Mouse (Mus musculus) urinary bladder, adult 2 months (tissue): Measurements from ENCODE around the gene Gm11011. TPM values are rescaled to one million over a fixed set of nuclear protein-coding genes. Genes with fewer than 3 reads are reported as not detected.

ENCODE experiments used
- DNase-seq: peaks from one replicate; pipeline ENCODE4 v3.0.0; 2022; ENCODE audit warnings: low spot score
- polyA plus RNA-seq: library from polyadenylated mRNA; depleted of rRNA; stranded (reverse); fragments of >200 nt; gene quantifications from 2 replicates; pipeline ENCODE4 v1.2.3, GENCODE M21; 2012; rRNA removed

The Gm11011 gene
- polyA plus RNA-seq, 1 experiment, result not detected

DNA sequence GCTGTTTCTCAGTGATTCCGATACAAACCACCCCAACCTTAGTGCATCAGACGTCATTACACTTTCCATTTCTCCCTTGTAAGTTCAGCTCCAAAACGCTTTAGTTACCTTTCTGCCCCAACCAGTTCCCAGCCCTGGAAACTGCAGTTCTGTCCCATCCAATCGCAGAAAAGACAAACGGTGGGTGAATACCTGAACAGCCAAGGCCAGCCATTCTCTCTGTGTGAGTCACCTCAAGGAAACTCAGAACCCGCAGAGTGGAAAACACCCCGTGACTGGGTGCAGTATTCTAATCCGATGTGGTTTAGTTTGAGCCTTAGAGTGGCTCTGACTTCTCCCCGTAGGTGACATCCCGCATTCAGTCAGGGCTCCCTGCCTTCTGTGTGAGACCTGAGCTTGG lies 2.2 kb upstream of the Gm11011 start:
- DNase-seq, result no peak

DNA sequence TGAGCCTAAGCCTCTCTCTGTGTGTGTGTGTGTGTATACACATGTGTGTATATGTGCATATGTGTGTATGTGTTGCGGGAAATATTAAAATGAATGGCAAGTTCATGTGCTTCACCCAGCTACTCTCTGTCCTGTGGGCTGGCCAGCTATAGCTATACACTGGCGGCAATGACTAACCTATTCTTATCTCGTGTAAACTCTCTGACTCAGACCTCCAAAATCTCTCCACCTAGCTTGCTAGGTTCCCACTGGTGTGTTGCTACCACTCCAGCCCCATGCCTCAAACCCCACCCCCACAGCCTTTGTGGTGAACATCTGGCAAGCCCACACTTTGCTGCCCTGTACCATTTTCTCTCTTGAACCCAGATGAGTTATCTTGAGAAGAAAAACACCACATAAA lies 857 bp downstream of the Gm11011 start:
- no peak for DNase-seq

DNA sequence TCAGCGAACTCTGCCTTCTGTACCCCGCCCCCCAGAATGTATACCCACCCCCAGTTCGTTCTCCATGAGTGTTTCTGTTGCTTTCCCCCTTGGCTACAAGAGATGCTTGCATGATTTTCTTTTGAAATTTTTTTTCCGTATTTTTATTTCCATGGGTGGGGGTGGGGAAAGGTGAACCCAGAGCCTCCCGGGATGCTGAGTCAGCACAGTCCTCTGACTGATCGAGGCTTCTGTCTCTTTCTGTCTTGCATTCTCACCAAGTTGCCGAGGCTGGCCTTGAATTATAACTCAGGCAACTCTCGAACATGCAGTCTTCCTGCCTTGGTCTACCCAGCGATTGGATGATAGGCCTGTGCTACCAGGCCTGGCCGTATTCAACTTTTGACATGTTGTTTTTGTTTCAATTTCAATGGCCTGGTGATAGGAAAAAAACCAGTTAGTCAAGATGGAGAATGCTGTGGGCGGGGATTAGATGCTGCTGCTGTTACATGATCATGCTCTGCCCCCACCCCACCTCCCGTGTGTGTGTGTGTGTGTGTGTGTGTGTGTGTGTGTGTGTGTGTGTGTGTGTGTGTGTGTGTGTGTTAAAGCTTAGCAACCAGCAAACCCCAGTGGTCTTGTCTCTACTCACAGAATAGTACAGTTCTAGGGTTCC lies 1.8 kb downstream of the Gm11011 start:
- no peak for DNase-seq

DNA sequence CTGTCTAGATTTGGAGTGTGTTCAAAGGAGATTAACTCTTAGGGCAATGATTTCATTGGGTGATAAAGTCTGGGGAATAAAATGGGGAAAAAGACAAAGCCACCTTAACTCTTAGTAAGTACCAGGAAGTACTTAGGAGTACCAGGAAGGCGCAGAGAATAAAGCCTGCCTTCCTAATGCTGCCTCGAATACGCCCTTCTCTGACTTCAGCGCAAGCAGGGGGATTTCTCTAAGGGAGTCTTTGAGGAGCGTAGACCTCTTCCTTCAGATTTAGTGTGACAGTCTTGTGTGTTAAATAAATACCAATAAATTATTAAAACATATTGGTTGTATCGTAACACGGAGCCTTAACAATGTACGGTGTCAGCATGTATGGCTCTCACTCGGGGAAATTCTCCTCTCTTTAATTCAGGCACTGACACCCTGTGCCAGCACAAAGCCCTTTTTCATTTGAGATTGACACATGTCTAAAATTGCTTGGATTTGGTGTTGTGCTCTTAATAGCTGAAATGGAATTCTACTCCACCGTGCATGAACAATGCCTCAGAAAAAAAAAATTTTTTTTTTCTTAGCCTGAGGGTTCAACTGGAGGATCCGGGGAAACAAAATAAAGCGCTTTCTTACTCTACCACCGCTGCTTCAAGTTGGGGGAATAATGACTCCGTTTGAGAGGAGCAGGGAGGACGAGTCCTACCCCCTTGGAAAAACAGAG lies 2.6 kb downstream of the Gm11011 start:
- DNase-seq, result no peak

DNA sequence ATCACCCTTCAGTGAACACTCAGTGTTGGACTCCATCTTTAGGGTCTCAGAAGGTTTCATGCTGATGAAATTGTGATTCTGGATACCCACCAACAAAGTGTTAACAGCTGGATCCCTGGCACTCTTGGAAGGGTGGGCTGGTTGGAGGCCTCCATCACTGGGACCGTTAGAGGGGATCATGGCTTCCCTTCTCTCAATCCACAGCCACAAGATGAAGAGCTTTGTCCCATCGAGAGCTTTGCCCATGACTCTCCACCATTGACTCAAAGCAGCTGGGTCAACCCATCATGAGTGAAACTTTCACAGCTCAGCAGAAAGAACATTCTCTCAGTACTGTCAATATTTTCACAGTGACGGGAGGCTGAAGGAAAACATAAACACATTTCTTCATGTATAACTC lies 4.1 kb downstream of the Gm11011 start:
- no peak for DNase-seq

DNA sequence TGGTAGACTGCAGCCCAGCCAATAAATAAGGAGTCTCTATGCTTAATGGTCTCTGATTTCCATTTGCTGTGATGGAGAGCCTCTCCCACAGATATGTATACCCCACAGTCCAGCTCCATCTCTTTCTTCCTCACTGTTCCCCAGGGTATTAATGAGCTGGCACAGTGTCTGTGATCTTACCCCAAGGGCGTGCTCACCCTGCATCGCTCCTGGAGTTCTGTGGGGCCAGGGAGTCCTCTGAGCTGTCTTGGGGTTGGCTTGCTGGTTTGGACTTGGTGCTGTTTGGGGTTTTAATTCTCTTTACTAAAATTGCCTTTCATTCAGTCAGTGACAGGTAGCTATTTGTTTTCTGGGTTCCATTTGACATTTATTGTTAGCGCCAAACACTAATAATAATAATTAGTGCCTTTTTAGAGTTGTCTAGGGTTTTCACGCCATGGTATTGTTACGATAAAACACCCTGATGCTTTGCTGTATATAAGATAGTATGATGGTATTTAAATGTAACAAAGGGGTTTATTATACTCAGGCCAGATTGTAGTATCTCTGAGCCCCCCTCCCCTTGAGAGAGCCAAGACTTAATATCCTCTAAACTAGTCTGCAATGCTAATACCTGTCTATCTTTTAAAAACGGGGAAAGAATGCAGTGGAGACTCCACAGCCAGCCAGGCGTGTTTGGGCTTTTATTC lies 9.9 kb downstream of the Gm11011 start:
- DNase-seq, result no peak

DNA sequence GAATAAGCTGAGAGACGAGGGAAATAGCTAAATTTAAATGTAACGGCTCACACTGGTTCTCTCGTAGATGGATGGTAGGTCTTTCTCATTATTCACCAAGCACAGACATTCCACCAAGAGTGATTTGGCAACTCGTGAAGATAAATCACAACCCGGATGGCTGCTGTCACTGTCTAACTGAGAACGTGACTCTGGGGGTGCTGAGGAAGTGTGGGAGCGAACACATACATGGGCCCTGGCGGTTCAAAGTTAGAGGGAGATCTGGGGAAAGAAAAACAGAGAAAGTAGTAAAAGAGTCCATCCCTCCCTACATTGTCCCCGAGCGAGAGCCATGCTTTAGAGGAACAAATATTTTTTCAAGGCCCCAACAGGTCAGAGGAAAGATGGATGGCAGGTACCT lies 17.5 kb downstream of the Gm11011 start:
- DNase-seq, result no peak

DNA sequence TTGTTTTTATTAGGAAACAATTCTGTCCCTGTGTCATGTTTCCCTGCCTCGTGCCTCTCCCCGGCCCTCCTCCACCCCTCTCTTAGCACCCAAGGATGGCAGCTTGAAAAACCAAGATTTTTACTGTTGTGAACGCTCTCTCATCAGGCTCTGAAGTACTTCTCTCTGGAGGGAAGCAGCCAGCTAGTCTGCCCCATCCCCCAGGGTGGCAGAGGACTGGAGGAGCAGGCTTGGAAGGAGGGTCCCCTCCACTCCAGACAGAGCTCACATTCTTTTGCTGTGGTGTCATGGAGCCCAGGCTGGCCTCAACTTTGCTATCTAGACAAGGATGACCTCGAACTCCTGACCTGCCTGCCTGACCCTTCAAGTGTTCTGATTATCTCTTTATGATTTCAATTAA lies 21.4 kb downstream of the Gm11011 start:
- DNase-seq, result no peak

DNA sequence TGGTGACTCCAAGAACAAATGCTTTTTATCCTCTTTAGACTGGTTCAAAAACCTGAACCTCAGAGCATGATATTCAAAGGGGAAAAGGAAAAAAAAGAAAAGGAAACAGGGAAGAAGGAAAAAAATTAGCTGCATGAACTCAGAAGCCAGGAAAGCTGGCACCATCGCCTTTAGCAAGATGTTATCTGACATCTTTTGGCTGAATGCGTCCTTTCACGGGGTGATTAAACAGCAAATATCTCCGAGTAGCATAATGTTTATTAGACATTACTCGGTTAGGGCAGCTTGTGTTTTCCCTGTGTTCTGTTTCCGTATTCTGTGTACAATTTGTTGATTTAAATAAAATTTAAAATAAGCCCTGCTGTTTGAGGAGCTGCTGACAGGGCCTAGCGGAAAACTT lies 21.8 kb downstream of the Gm11011 start:
- no peak for DNase-seq

DNA sequence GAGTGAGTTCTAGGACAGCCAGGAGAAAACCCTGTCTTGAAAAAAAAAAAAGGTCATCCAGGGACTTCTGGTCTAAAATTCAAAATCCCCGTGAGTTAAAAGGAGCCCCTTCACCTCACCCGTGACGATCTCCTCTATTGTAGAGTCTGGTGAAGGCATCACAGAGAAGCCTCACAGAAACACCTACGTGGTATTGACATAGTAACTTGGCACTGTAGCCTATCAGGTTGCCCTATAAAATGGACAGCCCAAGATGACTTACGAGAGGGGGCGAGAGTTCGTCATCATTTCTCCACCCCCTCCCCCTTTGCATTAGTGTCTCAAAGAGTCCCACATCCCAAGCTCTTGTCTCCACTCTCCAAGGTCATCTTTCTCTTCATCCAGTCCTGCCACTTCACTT lies 41.9 kb downstream of the Gm11011 start:
- no peak for DNase-seq

DNA sequence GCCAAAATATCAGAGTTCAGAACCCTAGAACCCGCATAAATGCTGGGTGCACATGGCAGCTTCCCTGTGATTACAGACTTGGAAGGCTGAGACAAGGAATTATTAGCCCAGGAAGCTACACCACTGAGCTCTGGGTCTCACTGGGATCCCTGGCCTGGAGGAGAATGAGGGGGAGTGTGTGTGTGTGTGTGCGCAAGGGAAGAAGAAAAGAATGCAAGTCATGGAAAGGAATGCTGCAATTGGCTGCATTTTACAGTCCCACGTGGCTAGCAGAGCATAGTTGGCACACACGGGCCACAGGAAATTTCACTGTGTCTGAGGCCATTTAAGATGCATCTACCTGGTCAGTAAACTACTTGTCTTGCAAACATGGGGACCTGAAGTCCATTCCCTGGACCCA lies 48.6 kb downstream of the Gm11011 start:
- DNase-seq, result no peak

Other genes with a start within 250 kb of the Gm11011 start
- gene Tshz2, start 45.3 kb upstream of the Gm11011 start, polyA plus RNA-seq, result 42.1 and 60.0 TPM in 2 replicates